Mouse (Mus musculus) adrenal gland, postnatal 25 days (tissue): ENCODE results near the gene Chka. TPM values are rescaled to one million over a fixed set of nuclear protein-coding genes. Genes with fewer than 3 reads are reported as not detected.
A peak's percentile ranks its signal among the peaks of the same experiment; 100 is the strongest.

Experiments
- DNase-seq: peaks from one replicate; pipeline ENCODE4 v3.0.0; 2021; ENCODE audit warnings: mixed read lengths
- total RNA-seq: library from RNA; stranded (reverse); gene quantifications from 2 replicates; pipeline ENCODE4 v1.2.3, GENCODE M21; 2021

Chka gene
- total RNA-seq, 1 experiment from 2014 or later = 72.2 TPM

GRCm38 (mm10) chr19:3846676-3847604 is 4.6 kb upstream of the Chka start:
- peak; percentile 38 for DNase-seq

GRCm38 (mm10) chr19:3847711-3848110 is 3.9 kb upstream of the Chka start:
- no peak for DNase-seq

GRCm38 (mm10) chr19:3848207-3848808 is 3.3 kb upstream of the Chka start:
- no peak for DNase-seq

- no peak for DNase-seq
These were observed 2.3 kb upstream of the Chka start for GRCm38 (mm10) chr19:3849251-3849650.

DNA sequence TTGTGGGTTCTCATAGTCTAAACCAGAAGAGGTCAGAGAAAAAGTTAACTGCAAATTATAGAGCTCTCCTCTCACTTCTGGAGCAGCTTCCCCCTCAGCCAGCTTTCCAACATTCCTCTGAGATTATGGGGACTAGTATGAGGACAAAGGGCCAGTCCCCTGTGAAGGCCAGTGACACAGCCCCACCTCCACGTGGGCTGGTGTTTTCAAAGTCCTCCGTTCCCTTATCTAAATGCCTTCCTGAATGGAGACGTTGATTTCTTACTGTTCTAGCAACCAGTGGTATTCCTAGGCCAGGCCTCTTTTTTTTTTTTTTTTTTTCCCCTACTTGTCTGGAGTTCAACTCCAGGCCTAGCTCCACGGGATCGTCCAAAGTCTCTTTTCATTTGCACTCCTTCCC is 1.5 kb upstream of the Chka start:
- DNase-seq = no peak

DNA sequence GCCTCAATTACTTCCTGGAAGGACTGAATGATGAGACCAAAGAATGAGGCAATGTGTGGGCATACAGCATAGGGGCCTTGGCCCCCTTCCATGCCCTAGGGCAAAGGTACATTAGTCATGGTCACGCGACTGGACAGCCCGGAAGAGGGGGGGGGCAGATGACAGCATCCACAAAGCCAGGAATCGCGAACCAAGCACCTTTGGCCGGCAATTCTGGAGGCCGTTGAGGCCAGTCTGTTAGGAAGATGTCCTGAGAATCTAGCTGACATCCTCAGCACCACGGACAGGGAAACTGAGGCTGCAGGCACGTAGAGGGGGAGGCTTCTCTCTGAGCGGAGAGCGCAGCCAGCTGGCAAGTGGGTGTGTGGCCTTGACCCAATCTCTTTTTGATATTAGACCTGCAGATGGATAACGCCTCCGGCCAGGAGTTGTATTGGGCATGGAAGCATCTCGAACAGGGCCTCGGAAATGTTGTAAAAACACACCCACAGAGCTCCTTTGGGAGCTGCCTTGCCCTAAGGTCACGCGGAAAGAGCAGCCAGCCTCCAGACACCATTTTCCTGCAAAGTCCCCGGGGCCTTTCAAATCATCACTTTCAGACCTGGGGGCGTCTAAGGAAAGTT is 615 bp upstream of the Chka start:
- DNase-seq = peak; percentile 71

DNA sequence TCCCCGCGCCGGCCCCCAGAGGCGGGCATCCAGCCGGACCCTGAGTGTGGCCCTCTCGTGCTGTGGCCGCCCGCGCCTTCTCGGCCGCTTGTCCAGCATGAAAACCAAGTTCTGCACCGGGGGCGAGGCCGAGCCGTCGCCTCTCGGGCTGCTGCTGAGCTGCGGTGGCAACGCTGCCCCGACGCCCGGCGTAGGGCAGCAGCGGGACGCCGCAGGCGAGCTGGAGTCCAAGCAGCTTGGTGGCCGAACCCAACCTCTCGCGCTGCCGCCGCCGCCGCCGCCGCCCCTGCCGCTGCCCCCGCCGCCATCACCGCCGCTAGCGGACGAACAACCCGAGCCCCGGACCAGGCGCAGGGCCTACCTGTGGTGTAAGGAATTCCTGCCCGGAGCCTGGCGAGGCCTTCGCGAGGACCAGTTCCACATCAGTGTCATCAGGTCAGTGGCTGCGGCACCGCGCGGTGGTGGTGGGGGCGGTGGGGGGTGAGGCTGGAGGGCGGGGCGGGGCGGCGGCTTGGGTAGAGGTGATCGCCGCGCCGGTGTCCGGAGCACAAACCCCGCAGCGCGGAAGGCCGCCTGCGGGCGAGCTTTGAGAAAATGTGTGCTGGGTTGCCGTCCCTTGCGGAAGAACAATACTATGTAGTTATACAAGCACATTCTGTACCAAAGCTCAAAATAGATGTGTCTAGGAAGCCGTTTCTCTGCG is 557 bp downstream of the Chka start:
- peak; percentile 59 for DNase-seq

DNA sequence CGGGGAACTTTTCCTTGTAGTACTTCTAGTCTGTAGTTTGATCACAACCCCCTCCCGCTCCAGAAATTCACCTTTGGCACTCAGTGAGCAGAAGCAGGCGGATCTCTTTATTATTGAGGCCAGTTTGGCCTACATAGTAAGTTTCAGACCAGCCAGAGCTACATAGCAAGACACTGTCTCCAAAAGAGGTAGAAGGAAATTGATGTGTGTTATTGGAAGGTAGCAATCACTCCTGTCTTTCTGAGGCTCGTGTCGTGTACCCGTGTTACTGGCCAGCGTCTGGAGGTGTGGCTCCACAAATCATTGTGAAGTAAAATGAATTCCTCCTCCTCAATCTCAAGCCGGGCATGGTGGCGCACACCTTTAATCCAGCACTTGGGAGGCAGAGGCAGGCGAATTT is 1.5 kb downstream of the Chka start:
- DNase-seq = no peak

DNA sequence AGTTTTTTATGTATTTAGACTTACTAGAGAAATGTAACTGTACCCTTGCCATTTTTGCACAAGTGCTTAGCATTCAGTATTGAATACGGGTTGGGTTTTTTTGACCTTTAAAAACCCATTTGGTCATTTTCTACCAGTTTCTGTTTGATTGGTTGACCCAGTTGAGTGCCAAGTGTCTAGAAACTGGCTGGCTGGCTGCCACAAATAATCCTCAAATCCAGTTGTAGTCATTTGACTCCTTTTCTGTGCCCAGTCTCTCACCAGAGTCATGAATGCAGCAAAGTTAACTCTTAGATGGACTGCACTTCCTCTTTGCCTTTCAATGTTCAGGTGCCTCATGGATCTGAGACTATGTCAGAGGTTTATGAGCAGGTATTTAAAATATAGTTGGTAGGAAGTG is 2.3 kb downstream of the Chka start:
- peak; percentile 62 for DNase-seq

DNA sequence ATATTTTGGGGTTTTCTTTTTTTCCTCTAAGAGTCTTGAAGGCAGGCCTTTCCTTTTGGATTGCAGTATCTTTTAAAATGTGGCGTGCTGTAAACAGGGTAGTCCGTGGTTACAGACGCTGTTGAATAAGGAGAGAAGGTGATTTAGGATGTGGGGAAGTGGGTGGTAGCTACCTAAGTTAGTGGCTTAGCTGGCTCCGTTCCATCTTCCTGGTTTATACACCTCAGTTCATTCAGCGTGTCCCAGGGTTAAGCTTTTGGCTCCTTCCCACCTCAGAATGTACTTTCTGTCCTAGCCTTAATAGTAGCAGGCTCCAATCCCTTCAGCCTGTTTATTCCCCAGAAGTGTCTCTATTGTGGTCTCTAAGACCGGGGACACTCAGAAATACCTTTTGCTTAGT is 3.5 kb downstream of the Chka start:
- DNase-seq = no peak

DNA sequence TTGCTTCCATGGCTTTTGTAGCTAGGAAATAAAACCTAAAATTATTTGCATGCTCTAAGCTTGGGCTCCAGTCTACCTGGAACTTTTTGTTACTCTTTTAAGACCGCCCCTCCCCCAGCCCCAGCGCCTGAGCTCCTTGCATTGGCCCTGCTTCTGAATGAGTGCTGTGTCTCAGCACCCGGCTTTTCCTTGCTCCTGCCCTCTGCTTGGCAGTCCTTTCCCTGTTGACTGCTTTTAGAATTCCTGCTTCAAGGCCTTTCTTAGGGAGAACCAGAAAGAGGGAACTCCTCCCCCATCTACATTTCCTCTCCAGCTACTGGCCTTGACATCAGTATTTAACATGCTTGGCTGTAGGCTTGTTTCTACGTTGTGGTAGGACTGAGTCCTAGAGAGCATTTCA is 4.0 kb downstream of the Chka start:
- peak; percentile 29 for DNase-seq

GRCm38 (mm10) chr19:3857220-3857619 is 5.6 kb downstream of the Chka start:
- DNase-seq = no peak

GRCm38 (mm10) chr19:3862713-3863112 is 11.1 kb downstream of the Chka start:
- no peak for DNase-seq

GRCm38 (mm10) chr19:3864960-3865359 is 13.4 kb downstream of the Chka start:
- DNase-seq = no peak

- no peak for DNase-seq
These were observed 16.7 kb downstream of the Chka start for GRCm38 (mm10) chr19:3868290-3868689.

DNA sequence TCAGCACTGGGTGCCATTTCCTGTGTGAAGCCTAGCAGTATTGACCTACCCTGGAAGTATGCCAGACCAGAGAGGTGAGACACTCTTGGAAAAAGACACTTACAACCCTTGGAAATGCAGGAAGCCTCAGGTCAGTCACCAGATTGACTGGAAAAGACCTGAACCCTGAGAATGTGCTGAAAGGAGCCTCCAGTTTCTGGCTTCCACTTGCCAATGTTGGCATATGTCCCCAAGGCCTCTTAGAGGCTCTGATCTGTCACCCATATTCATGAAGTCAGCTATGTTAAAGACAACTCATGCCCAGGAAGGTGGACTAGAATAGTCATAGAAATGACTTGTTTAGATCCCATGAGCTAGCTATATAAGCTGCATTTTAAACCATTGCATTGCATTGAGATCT is 19.9 kb downstream of the Chka start:
- no peak for DNase-seq

DNA sequence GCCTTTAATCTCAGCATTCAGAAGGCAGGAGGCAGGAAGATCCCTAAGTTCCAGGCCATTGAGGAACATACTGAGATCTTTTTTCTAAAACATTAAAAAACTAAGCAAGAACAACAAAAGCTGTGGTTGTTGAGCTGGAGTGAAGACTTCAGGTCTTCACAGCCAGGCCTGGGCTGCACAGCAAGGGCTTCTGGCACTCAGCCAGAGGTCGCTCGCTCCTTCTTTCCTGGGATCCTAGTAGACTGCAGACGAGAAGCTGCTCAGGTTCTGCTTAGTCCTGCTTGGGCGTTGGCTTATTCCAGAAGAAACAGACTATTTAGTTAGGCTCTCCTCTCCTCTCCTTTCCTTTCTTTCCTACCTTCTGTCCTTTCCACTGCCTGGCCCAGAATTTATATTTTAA is 20.8 kb downstream of the Chka start:
- DNase-seq = peak; percentile 58

DNA sequence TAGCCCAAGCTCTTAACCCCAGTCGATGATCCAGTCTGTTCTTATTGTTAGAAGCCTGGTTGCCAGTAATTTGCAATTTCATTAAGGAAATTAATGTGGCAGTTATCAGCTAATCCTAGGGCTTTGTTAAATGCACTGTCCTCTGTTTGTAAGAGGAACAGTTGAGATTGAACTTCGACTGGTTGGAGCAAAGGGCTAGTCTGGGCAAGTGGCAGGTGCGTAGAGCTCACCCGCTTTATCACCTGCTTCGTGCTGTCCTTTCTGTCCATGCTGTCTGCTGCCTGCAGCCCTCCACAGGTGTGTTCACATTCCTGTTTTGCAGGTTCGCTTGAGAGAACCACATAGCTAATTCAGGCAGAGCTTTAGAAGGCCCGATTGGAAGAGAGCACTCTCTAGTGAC is 23.5 kb downstream of the Chka start:
- no peak for DNase-seq

DNA sequence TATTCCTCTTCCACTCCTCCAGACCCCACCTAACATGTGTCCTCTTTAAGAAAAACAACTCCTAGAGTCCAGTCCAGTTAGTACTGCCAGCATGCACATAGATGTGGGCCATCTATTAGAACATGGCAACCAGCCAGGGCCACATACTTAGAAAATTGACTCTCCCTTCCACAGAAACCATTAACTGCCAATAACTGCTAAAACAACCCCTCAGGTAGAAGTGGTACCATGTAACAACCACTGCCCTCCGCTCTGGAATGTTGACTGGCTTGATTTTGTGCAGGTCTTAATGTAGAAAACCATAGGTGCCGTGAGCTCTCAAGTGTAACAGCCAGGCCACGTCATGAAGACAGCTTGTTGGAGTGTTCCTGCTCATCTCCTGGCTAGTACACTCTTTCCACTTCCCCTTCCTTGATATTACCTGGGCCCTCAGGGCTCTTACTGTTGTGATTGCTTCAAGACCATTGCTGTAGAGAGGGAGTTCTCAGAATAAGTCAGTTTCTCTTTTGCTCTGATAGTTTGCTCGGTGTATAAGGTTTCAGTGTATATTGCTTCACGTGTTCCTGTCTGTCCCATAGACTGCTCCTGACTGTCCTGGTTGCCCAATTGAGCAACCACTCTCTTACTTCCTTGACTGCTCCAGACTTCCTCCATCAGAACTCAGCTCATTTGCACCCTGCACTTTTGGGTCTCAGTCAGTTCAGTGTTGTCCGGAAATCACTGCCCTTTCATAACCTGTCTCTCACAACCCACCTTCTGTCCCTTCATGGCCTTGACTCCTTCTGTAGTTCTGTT is 28.7 kb downstream of the Chka start:
- no peak for DNase-seq

DNA sequence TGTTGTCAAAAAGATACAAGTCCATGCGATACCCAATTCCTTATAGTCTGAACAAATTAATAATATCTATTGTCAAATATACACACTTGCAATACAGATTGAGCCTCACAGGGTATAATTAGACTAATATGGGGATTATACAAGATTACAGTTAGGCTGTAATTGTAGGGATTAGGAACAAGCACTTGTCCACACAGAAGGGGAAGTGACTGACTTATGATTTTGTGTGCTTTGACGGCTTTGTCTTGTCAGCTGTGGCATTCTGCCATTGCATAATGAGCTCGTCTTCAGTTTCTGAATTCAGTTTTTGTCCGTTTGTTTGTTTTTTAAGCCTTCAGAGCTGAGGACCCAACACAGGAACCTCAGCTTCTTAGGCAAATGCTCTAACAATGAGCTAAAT is 30.6 kb downstream of the Chka start:
- DNase-seq = no peak

- no peak for DNase-seq
These were observed 32.9 kb downstream of the Chka start for GRCm38 (mm10) chr19:3884325-3884990.
